Mouse (Mus musculus) erythroblast, embryonic 14.5 days (primary cell): ENCODE results near the gene Scimp. TPM values are rescaled to one million over a fixed set of nuclear protein-coding genes. Genes with fewer than 3 reads are reported as not detected.
"Not testable (repeated sequence)": the region's sequence is repeated elsewhere in the genome, so short reads cannot be mapped to it uniquely, and the experiment has no call there.

Experiments used
- H3K27me3 ChIP-seq: 2 replicates; pipeline ENCODE4 v1.6.1; 2012; ENCODE audit warnings: inconsistent platforms; ENCODE audit not compliant: control insufficient read depth
- H3K36me3 ChIP-seq: 2 replicates; pipeline ENCODE4 v1.6.1; 2012; ENCODE audit warnings: mild to moderate bottlenecking, inconsistent platforms; ENCODE audit not compliant: control insufficient read depth
- H3K4me1 ChIP-seq: 2 replicates; pipeline ENCODE4 v1.6.1; 2012; ENCODE audit warnings: inconsistent platforms; ENCODE audit not compliant: control insufficient read depth
- H3K4me3 ChIP-seq: replicated peaks from 2 replicates; pipeline ENCODE3; 2012; ENCODE audit warnings: moderate library complexity, mild to moderate bottlenecking, inconsistent platforms
- H3K9me3 ChIP-seq: 2 replicates; pipeline ENCODE4 v1.6.1; 2012; ENCODE audit warnings: low read length, inconsistent platforms, mixed read lengths; ENCODE audit not compliant: control insufficient read depth
- GATA1 ChIP-seq: IDR thresholded peaks from 2 replicates; pipeline ENCODE4 v1.6.1; 2012; ENCODE audit warnings: low read length, inconsistent platforms, mixed read lengths
- TAL1 ChIP-seq: IDR thresholded peaks from 3 replicates; pipeline ENCODE4 v1.6.1; 2012; ENCODE audit warnings: low read length, inconsistent platforms, mixed read lengths
- polyA plus RNA-seq: library from polyadenylated mRNA; stranded (reverse); fragments of >175 nt; gene quantifications from 2 replicates; pipeline ENCODE4 v1.2.3, GENCODE M21; 2012

The Scimp gene
- polyA plus RNA-seq, 1 experiment, result not detected

- no peak overlapping the region for H3K4me3 ChIP-seq
- TF ChIP-seq GATA1 (no peak), TAL1 (no peak)
- no peaks in the 10 kb centered on the region for H3K4me1 ChIP-seq
- H3K27me3 ChIP-seq, result peaks cover 3% of the 10 kb centered on the region; the same call in 1 of the 2 replicates
- H3K9me3 ChIP-seq, result no peaks in the 10 kb centered on the region
- no peaks in the 10 kb centered on the region for H3K36me3 ChIP-seq
Observed at GRCm38 (mm10) chr11:70788972-70789655, 23.3 kb downstream of the Scimp start.

- Histone ChIP-seq H3K4me3 (no peak overlapping the region), H3K4me1 (no peaks in the 10 kb centered on the region), H3K36me3 (no peaks in the 10 kb centered on the region), H3K9me3 (no peaks in the 10 kb centered on the region), H3K27me3 (peaks cover 3% of the 10 kb centered on the region; the same call in 1 of the 2 replicates)
- no peak for TF ChIP-seq TAL1
- TF ChIP-seq GATA1, result no peak
Observed at GRCm38 (mm10) chr11:70787052-70787451, 25.3 kb downstream of the Scimp start.

- peaks cover 3% of the 10 kb centered on the region; the same call in 1 of the 2 replicates for H3K27me3 ChIP-seq
- TF ChIP-seq TAL1 (no peak), GATA1 (no peak)
- H3K4me3 ChIP-seq, result no peak overlapping the region
- H3K9me3 ChIP-seq, result no peaks in the 10 kb centered on the region
- no peaks in the 10 kb centered on the region for H3K4me1 ChIP-seq
- no peaks in the 10 kb centered on the region for H3K36me3 ChIP-seq
Observed at GRCm38 (mm10) chr11:70785908-70786307, 26.5 kb downstream of the Scimp start.

- not testable (repeated sequence) for H3K27me3 ChIP-seq, H3K36me3 ChIP-seq, H3K4me3 ChIP-seq, H3K4me1 ChIP-seq, H3K9me3 ChIP-seq
Observed at GRCm38 (mm10) chr11:70778058-70778457, 34.3 kb downstream of the Scimp start.

- Histone ChIP-seq H3K4me3 (no peak overlapping the region), H3K4me1 (peaks cover 7% of the 10 kb centered on the region), H3K36me3 (no peaks in the 10 kb centered on the region; the same call in 1 of the 2 replicates), H3K9me3 (no peaks in the 10 kb centered on the region), H3K27me3 (no peaks in the 10 kb centered on the region)
- TF ChIP-seq GATA1 (no peak), TAL1 (no peak)
Observed at GRCm38 (mm10) chr11:70777634-70778033, 34.8 kb downstream of the Scimp start.

- Histone ChIP-seq H3K4me1 (peaks cover 7% of the 10 kb centered on the region), H3K36me3 (peaks cover 5% of the 10 kb centered on the region), H3K27me3 (no peaks in the 10 kb centered on the region), H3K9me3 (no peaks in the 10 kb centered on the region), H3K4me3 (no peak overlapping the region)
- TF ChIP-seq TAL1 (no peak), GATA1 (no peak)
Observed at GRCm38 (mm10) chr11:70776830-70777571, 35.4 kb downstream of the Scimp start.

- peaks cover 3% of the 10 kb centered on the region for H3K4me1 ChIP-seq
- peaks cover 12% of the 10 kb centered on the region for H3K36me3 ChIP-seq
- no peaks in the 10 kb centered on the region for H3K9me3 ChIP-seq
- no peak overlapping the region for H3K4me3 ChIP-seq
- TF ChIP-seq GATA1, result no peak
- no peak for TF ChIP-seq TAL1
- H3K27me3 ChIP-seq, result no peaks in the 10 kb centered on the region
Observed at GRCm38 (mm10) chr11:70770804-70771203, 41.6 kb downstream of the Scimp start.

GRCm38 (mm10) chr11:70765776-70766445 is 46.5 kb downstream of the Scimp start:
- H3K27me3 ChIP-seq, result no peaks in the 10 kb centered on the region; the same call in 1 of the 2 replicates
- no peaks in the 10 kb centered on the region for H3K9me3 ChIP-seq
- peaks cover 3% of the 10 kb centered on the region; the same call in 1 of the 2 replicates for H3K36me3 ChIP-seq
- peaks cover 25% of the 10 kb centered on the region for H3K4me1 ChIP-seq
- TF ChIP-seq GATA1 (no peak), TAL1 (no peak)
- H3K4me3 ChIP-seq, result no peak overlapping the region
